Mouse (Mus musculus) stomach, postnatal 0 days (tissue): ENCODE measurements around the gene Ifrd2.

Experiments
- CTCF ChIP-seq: IDR thresholded peaks from 2 replicates; pipeline ENCODE4 v1.5.1; 2016; ENCODE audit warnings: antibody characterized with exemption, low read depth, mild to moderate bottlenecking, moderate library complexity
- EP300 ChIP-seq: optimal IDR thresholded peaks from 2 replicates; pipeline ENCODE3; 2016; ENCODE audit warnings: antibody characterized with exemption

DNA sequence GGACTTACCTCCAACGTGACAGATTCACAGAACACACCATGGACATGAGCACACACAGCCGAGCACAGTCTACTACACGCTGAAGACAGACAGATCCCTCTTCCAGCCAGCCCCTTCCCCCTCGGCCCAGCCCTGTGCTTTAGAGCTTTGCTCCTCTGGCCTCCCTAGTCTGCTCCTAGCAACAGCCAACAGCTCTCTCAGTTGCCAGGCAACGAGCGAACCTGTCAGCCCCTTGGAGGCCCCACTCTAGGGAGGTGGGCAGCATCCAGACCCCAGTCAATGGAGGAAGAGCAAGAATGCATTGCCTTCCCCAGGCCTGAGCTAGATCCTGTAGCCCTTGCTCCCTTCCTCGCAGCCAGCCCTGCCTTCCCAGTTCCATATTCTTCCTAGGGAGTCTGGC is 49.6 kb downstream of the Ifrd2 start:
- TF ChIP-seq CTCF (no peak), EP300 (no peak)
